Mouse (Mus musculus) liver, embryonic 14.5 days (tissue): ENCODE measurements around the gene Fbxl17. TPM values are rescaled to one million over a fixed set of nuclear protein-coding genes. Genes with fewer than 3 reads are reported as not detected.

ENCODE experiments used
- ATAC-seq: fragments of 200-750 bp; cut with Nextera tagmentation; 2 replicates; pipeline ENCODE4 v1.8.0; 2017; ENCODE audit warnings: moderate number of reproducible peaks, mild to moderate bottlenecking, moderate library complexity; ENCODE audit not compliant: insufficient read depth
- DNase-seq, 3 experiments: peaks; one replicate each; pipeline ENCODE4 v3.0.0-alpha.2; 2012 to 2013; ENCODE audit warnings: low read depth in 3 of 3, low spot score in 3 of 3
- H3K27ac ChIP-seq: fragments of 300-500 bp; sonication (generic); 2 replicates; pipeline ENCODE4 v1.5.1; 2014; ENCODE audit warnings: moderate library complexity, mild to moderate bottlenecking, control low read depth, inconsistent platforms
- H3K27me3 ChIP-seq: fragments of 300-500 bp; sonication (generic); 2 replicates; pipeline ENCODE4 v1.6.1; 2014; ENCODE audit warnings: mild to moderate bottlenecking, low read length, moderate library complexity; ENCODE audit not compliant: control insufficient read depth, insufficient read depth
- H3K36me3 ChIP-seq: fragments of 300-500 bp; sonication (generic); replicated peaks from 2 replicates; pipeline ENCODE4 v1.6.1; 2014; ENCODE audit warnings: low read depth; ENCODE audit not compliant: control insufficient read depth, insufficient read depth
- H3K4me1 ChIP-seq, 2 experiments: fragments of 200-500 bp in 1 of 2; fragments of 300-500 bp in 1 of 2; sonication (generic) in 1 of 2; replicated peaks; 2 replicates each; pipeline ENCODE4 v1.6.1; 2012 to 2014; ENCODE audit warnings: antibody characterized with exemption in 1 of 2, inconsistent platforms in 1 of 2, low read length in 1 of 2; ENCODE audit not compliant: control insufficient read depth in 2 of 2, insufficient read depth in 2 of 2
- H3K4me2 ChIP-seq: fragments of 300-500 bp; sonication (generic); 2 replicates; pipeline ENCODE4 v1.6.1; 2014; ENCODE audit warnings: low read depth, mild to moderate bottlenecking, control low read depth, moderate library complexity
- H3K4me3 ChIP-seq, 2 experiments: fragments of 200-500 bp in 1 of 2; fragments of 300-500 bp in 1 of 2; sonication (generic) in 1 of 2; 2 replicates each; pipeline ENCODE4 v1.5.1; 2012 to 2014; ENCODE audit warnings: low read depth in 2 of 2, low read length in 2 of 2, mild to moderate bottlenecking in 2 of 2, control low read depth in 1 of 2, inconsistent platforms in 1 of 2, moderate library complexity in 1 of 2; ENCODE audit not compliant: insufficient read depth in 1 of 2
- H3K9ac ChIP-seq: fragments of 300-500 bp; sonication (generic); replicated peaks from 2 replicates; pipeline ENCODE4 v1.6.1; 2014; ENCODE audit warnings: mild to moderate bottlenecking, control low read depth, moderate library complexity
- H3K9me3 ChIP-seq: fragments of 300-500 bp; sonication (generic); 2 replicates; pipeline ENCODE4 v1.6.1; 2016; ENCODE audit warnings: low read length, mixed read lengths; ENCODE audit not compliant: control insufficient read depth
- CTCF ChIP-seq: IDR thresholded peaks from 2 replicates; pipeline ENCODE4 v1.5.1; 2016; ENCODE audit warnings: antibody characterized with exemption, low read depth, control low read depth
- EP300 ChIP-seq: IDR thresholded peaks from 2 replicates; pipeline ENCODE4 v1.6.1; 2016; ENCODE audit warnings: antibody characterized with exemption, low read depth
- WGBS: fragments of 180-500 bp; shearing (Covaris S2); extraction: QIAGEN DNeasy Blood & Tissue Kit; methylation state at CpG from one replicate; pipeline ENCODE4 v1.1.7; 2014; ENCODE audit not compliant: insufficient replicate concordance; 5-methylcytosine and 5-hydroxymethylcytosine counted together
- polyA plus RNA-seq, 2 experiments: library from polyadenylated mRNA; depleted of rRNA in 1 of 2; stranded (reverse) in 1 of 2; unstranded in 1 of 2; fragments of >200 nt; fragmentation: Nextera tagmentation in 1 of 2; extraction: Ambion mirVana in 1 of 2; gene quantifications; 2 replicates each; pipeline versions ENCODE4 v1.2.1 to v1.2.3; 2012 to 2014

The Fbxl17 gene
- polyA plus RNA-seq (2012; rRNA removed) (1.7 and 1.9 TPM in 2 replicates), polyA plus RNA-seq (2014; fragmentation: Nextera tagmentation; extraction: Ambion mirVana) (1.9 and 2.6 TPM in 2 replicates)

GRCm38 (mm10) chr17:63499636-63500155 lies at the start of gene Fbxl17:
Gene Fbxl17 (minus strand): TSS chr17:63500017.
- Histone ChIP-seq H3K9me3 (no peaks in the 10 kb centered on the region), H3K4me3 (peak within 1 kb of the TSS; percentile 80 to 88), H3K9ac (peak within 1 kb of the TSS; percentile 93), H3K27me3 (no peaks in the 10 kb centered on the region), H3K36me3 (no peaks in the 10 kb centered on the region), H3K4me1 (peaks cover 17 to 23% of the 10 kb centered on the region in 2 experiments), H3K27ac (peak within 1 kb of the TSS; percentile 80), H3K4me2 (peak within 1 kb of the TSS; percentile 95)
- DNase-seq (peak in 2 of 3 experiments; percentile 38 to 41), ATAC-seq (peak; percentile 71)
- WGBS: under 1% methylated on average over 69 of the region's 80 CpGs
- TF ChIP-seq CTCF: no peak
- no peak for TF ChIP-seq EP300

- ATAC-seq (no peak), DNase-seq (no peak)
- Histone ChIP-seq H3K36me3 (no peaks in the 10 kb centered on the region), H3K4me3 (no peak overlapping the region), H3K4me2 (no peak overlapping the region), H3K27ac (no peak overlapping the region), H3K9me3 (no peaks in the 10 kb centered on the region), H3K27me3 (no peaks in the 10 kb centered on the region), H3K9ac (no peak overlapping the region), H3K4me1 (no peaks in the 10 kb centered on the region)
- WGBS: 73% methylated on average over 4 of the region's 4 CpGs
- no peak for TF ChIP-seq EP300
- TF ChIP-seq CTCF: 0 out of 2 replicates have a peak, but pooled peaks have one; percentile 21
Measured at GRCm38 (mm10) chr17:63547465-63547864, 47.6 kb upstream of the Fbxl17 start.

- Histone ChIP-seq H3K4me3 (no peak overlapping the region), H3K27me3 (no peaks in the 10 kb centered on the region), H3K27ac (no peak overlapping the region), H3K9ac (no peak overlapping the region), H3K4me1 (no peaks in the 10 kb centered on the region), H3K36me3 (no peaks in the 10 kb centered on the region), H3K4me2 (no peak overlapping the region), H3K9me3 (no peaks in the 10 kb centered on the region)
- TF ChIP-seq EP300: no peak
- no peak for TF ChIP-seq CTCF
- DNase-seq (no peak), ATAC-seq (no peak)
- WGBS: 71% methylated on average over 17 of the region's 17 CpGs
Measured at GRCm38 (mm10) chr17:63534576-63535265, 34.9 kb upstream of the Fbxl17 start.

DNA sequence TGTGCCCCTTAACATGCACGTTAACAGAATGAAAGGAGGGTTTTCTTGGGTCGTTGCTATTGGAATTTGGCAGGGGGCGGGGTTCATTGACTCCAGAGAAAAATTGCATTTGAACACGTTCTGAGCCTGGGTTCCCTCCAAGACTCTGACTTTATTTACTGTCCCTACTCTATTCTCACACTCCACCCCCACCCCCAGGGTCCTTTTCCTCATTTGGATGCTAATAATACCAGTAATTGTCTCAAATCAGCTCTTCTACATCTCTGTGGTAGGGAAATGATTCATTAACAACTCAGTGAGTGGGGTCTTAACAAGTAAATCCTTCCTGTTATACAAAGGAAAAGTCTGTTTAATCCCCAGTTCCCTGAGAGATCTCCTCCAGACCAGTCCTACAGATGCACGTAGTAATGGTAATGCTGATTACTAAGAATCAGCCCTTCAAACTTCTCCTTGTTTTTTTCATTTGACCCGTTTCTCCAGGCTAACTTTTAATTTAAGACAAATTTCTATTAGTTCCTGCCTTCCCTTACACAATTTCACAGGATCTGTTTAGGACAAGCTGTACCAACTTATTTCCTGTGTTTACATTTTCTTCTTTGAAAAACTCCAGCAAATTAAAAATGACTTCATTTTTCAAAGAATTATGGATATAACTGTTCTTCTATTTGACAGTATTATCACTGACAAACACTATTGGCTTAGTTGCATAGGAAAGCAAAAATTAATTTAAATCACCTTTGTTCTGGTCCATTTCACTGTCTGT lies 33.4 kb upstream of the Fbxl17 start:
- DNase-seq (no peak), ATAC-seq (no peak)
- H3K4me2 ChIP-seq: no peak overlapping the region
- H3K9ac ChIP-seq: no peak overlapping the region
- no peaks in the 10 kb centered on the region for H3K27me3 ChIP-seq
- H3K4me1 ChIP-seq: no peaks in the 10 kb centered on the region
- H3K27ac ChIP-seq: no peak overlapping the region
- no peaks in the 10 kb centered on the region for H3K9me3 ChIP-seq
- no peak overlapping the region for H3K4me3 ChIP-seq
- H3K36me3 ChIP-seq: no peaks in the 10 kb centered on the region
- 47% methylated on average over 6 of the region's 6 CpGs for WGBS
- TF ChIP-seq CTCF: no peak
- no peak for TF ChIP-seq EP300

DNA sequence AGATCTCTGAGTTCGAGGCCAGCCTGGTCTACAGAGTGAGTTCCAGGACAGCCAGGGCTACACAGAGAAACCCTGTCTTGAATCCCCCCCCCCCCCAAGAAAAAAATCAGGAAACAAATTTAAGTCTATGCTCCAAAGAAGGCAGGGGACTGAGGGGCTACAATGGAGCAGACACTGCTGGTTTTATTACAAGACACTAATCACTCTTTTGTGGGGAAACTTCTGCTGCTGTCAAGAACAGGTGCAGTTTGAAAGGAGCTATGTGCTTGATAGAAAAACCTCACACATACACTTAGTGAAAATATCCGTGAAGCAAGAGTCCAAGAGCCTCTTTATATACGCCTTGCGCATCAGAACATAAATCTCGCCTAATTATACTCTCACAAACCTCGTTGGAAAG lies 29.7 kb upstream of the Fbxl17 start:
- no peak overlapping the region for H3K27ac ChIP-seq
- no peaks in the 10 kb centered on the region for H3K36me3 ChIP-seq
- 66% methylated on average over 6 of the region's 6 CpGs for WGBS
- no peak overlapping the region for H3K4me3 ChIP-seq
- no peaks in the 10 kb centered on the region for H3K27me3 ChIP-seq
- ATAC-seq (no peak), DNase-seq (no peak)
- TF ChIP-seq CTCF (no peak), EP300 (no peak)
- H3K9me3 ChIP-seq: no peaks in the 10 kb centered on the region
- H3K4me1 ChIP-seq: no peaks in the 10 kb centered on the region
- H3K4me2 ChIP-seq: no peak overlapping the region
- no peak overlapping the region for H3K9ac ChIP-seq
